Mouse (Mus musculus) heart, adult 8-10 months (tissue): Measurements from ENCODE around the gene Kcnj3. TPM values are rescaled to one million over a fixed set of nuclear protein-coding genes. Genes with fewer than 3 reads are reported as not detected.

Source experiments
- DNase-seq: peaks from one replicate; pipeline ENCODE4 v3.0.0; 2022; ENCODE audit warnings: low spot score
- total RNA-seq, 4 experiments: library from RNA; stranded (reverse); gene quantifications; 2 replicates each; pipeline ENCODE4 v1.2.4; 2022

The Kcnj3 gene
- total RNA-seq, 4 experiments from 2014 or later, result 65.7 to 75.4 (median 69.6) TPM

DNA sequence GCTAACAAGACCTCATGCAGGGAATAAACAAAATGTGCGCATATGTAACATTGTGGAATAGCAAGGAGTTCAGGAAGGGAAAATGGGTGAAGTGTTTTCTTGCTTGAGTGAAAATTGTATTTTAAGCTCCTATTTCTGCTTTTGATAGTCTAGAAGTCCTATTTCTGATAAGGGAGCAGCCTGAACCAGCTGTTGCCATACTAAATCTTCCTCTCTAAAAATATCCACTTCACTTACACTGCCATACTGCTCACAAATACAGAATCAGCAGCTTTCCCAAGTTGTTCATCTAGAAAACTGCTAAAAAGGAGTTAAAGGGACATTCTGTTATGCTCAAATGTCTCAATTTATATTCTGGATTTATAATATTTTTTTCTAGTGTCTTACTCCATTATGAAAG lies 69.9 kb downstream of the Kcnj3 start:
- DNase-seq, result no peak

DNA sequence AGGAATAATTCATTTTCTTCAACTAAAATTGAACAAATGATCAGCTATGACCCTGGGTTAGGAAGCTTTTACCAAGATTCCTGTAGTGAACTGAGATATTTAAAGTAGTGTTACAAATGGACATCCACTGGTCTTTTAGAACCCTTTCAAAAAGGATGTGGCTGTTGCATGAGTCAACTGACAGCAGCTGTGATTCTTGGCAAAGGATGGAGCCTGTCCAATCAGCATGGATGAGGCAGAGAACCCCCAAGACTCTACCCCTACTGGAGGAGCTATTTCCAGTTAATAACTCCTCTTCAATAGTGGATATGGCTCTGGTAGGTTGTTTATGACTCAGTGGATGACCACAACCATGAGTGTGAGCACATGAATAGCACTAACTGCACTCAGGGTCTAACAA lies 81.5 kb downstream of the Kcnj3 start:
- no peak for DNase-seq

DNA sequence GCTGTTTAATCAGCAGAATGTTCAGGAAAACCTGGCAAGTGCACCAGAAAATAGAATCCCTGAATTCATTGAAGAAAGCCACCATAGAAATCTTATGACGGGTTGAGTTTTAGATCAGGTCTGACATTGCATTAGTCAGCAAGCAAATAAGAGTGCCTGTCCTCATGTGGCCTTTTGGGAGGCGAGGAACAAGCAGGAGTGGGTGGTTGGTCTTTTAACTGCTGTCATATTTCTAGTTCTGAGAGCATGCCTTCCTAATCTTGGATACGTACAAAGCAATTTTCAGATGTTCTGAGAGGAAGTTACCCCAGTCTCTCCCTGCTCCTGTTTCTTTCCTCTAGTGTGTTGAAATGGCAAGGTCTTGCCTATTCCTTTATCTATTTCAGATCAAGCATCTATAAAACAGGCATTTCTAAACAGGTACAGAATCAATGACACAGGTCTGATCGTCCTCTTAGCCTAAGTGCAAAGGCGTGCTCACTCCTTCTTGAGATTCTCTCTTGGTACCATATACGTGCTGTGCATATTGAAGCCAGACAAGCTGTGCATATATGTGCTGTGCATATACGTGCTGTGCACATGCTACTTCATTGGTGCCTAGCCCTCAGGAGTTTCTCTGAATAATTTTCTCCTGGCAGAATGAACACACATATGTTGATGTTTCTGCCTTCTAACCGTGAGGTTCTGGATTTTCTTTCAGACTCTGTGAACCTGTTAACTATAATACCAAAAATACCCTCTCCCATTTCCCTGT lies 97.1 kb downstream of the Kcnj3 start:
- no peak for DNase-seq

DNA sequence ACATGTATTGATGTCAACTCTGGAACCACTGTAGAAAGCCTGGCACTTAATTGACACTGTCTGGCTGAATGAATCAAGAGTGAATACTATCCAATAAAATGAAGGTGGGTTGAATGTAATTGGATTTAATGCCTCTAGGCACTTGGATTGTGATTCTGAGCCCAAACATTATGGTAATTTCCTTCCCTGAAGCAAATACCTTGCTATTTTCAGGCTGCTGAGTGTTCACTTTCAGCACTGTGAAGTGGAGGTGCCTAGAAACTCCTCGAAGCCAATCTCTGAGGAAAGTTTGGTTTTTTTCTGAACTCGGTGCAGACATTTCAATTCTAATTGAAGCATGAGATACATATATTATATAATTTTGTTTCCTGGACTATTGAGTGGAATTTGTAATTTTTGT lies 99.2 kb downstream of the Kcnj3 start:
- no peak for DNase-seq

DNA sequence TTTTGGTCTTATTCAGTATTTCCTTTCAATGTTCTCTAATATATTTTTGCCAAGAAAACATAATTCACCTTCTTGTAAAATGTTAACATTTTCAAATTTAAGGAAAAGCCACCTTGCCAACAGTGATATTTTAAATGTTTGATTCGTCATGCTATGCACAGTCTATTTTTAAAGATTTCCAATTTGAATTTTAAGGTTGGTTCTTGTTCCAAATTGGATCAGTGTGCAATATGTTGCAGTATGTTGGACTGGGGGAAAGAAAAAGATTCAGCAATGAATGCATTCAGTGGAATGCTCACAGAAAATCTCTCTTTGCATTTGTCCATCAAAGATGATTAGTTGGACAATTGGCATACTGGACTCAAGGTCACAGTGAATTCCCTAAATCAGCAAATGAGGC lies 99.7 kb downstream of the Kcnj3 start:
- DNase-seq, result no peak

DNA sequence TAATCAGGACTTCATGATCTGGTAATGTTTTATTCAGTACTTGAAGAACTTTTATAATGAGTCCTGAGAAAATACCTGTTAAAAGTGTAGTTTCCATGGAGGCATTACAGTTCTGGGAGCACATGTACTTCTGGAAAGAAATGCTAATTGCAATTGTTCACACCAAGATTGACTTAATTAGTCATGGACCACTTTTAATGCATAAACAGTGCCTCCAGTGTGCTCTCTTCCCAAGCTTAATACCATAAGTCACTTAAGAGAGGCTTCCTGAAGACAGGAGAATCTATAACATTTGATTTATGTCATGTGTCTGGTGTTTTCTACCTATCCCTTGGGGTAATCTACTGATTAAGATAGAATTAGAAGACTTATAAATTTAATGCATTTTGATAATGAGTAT lies 111.8 kb downstream of the Kcnj3 start:
- DNase-seq, result no peak

DNA sequence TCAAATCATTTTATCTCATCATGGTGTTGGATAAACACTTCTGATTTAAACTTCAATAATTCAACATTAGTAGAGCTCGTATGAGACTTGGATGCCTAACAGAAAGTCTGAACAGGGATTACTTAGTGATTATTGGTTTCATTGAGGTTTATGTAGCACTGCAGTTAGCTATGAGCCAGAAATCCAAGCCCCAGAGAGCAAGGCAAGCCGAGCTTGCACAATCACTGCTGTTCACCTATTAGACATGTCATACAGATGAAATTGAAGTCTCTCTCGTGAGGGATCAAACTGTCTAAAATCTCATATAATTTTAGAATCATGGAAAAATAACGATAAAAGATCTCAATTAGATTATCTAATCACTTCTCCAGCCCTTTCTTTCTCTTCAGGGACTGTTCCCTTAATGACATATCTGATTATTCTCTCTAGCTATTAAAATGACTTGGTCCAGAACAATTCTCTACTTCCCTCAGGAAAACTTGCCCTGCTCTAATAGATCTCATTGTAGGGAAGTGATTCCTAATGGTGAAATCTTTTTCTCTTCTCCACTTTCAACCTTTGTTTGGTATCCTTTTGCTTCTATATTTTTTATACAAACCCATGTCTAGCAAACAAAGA lies 122.7 kb downstream of the Kcnj3 start:
- DNase-seq, result no peak

DNA sequence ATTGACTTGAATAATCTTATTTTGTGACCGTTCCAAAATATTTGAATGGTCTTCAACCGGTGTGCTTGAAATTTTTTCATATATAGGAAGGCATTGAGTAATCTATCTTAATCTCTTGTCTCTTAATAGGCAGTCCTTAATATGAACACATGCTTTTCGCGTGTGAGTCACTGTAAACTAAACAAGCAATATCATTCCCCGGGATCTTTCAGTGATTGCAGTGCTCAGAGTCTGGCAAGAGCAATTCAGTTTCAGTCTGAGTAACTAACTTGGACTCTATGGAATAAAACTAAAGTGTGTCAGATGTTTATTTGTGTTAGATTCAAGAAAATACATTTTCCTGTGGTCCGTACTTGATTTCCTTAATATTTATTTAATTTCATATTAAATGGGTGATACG lies 133.5 kb downstream of the Kcnj3 start:
- DNase-seq, result no peak

DNA sequence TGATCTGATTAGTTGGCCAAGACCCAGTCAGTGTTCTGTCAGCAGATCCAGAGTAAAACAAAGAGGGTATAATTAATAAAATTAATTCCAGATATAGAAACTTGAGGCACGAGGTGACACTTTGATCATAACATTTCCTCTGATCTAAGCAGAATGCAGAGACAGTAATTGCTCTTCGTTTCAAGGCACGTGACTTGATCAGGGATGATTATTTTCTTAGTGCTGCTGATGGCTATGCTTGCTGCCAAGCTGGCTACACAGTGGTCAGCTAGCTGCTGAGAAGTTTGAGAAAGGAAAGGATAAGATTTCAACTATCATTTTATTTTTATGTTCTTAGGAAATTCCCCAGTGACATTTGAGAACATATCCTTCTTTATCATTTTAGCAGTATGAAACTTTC lies 135.7 kb downstream of the Kcnj3 start:
- DNase-seq, result no peak

DNA sequence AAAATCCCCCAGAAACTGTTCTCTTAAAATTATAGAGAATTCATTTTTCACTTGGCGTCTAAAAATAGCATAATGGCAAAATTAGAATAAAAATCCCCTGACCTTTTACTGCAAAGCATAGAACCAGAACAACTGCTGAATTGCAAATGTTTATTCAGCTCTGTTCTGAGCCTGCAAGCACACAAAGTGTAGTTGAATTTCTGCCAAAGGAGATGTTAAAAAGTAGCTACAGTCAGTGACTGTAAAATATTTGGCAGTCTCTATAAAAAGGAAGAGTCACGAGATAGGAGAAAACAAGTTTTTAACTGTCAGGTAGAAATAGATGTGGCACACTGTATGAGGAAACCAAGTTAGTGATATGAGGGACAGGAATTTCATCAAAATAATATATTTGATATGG lies 144.5 kb downstream of the Kcnj3 start:
- DNase-seq, result no peak

DNA sequence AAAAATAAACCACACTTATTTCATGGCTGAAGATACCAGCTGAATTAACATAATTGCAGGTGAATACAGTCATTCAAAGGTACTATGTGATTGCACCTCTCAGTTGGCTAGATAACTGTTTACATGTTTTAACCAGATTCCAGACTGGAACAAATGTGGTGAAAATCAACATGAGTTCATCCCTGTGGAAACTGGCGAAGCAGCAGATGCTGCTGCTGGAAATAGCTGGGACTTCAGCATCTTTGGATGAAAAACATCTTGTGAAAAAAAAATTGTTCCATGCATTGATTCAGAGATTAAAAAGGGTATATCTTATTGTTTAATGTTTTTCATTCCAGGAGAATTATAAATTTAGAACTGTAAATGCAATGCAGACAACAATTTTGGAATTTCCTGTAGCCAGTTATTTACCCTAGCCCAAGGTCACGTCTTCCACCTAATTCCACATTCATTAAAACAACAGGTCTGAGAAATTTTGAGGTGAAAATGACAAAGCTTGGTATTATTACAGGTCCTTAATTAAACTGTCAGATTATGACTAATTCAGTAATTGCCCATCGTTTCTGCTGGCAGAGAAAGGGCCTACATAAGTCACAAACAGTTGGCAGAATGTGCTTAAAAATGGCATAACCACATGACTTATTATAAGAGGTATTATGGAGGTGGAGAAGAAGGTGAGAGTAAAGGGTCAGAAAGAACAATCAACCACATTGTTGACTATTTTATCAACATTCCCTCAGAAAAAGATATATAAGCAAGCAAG lies 155.6 kb downstream of the Kcnj3 start:
- no peak for DNase-seq
